Mouse (Mus musculus): Measurements from ENCODE around the gene Klk6. TPM values are rescaled to one million over a fixed set of nuclear protein-coding genes. Genes with fewer than 3 reads are reported as not detected.

Gene Klk6
- total RNA-seq, 1 experiment from 2014 or later = not detected

- no peak for ATAC-seq (ENCODE audit: extremely low read depth, insufficient number of reproducible peaks, low FRiP score, poor library complexity, severe bottlenecking)
Measured at GRCm38 (mm10) chr7:43810994-43811393, 13.3 kb upstream of the Klk6 start, which contains the start of gene Klk7. TSS of gene Klk7 (plus strand) at chr7:43811294.

GRCm38 (mm10) chr7:43815211-43815610 lies 9.1 kb upstream of the Klk6 start:
- no peak for ATAC-seq (ENCODE audit: extremely low read depth, insufficient number of reproducible peaks, low FRiP score, poor library complexity, severe bottlenecking)

DNA sequence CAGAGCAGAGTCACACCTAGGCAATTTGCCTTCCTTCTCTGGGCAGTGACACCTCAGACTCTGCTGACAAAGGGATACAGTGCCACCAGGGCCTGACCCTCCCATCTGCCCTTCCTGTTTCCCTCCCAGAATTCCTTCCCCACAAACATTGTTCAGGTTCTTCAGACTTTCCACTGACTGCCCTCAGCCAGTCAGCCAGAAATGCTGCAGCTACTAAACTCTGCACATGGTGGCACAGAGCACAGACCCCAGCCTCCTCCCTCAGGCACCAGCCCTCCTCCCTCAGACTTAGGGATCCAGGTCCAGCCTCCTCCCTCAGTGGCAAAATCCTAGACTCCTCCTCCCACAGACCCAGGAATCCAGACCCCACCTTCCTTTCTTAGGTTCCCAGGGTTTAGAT lies 7.6 kb upstream of the Klk6 start:
- no peak for ATAC-seq (ENCODE audit: extremely low read depth, insufficient number of reproducible peaks, low FRiP score, poor library complexity, severe bottlenecking)

DNA sequence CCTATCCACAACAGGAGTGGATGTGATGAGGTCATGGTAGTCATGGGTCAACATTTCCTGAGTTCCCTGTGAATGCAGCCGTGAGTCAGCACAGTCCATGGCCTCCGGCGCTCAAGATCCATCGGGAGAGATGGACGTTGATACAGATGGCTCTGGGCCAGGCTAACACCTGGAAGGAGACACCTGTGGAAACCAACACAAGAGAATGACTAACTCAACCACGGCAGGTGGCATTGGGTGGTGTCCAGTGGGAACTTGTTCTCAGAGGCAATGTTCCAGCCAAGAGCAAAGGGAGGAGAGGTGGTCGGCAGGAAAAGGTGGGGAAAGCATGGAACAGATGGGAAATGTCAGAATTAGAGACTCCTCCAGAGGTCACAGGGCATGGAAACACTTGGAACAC lies 2.7 kb upstream of the Klk6 start:
- ATAC-seq (ENCODE audit: extremely low read depth, insufficient number of reproducible peaks, low FRiP score, poor library complexity, severe bottlenecking) = no peak

GRCm38 (mm10) chr7:43826056-43826455 lies 1.8 kb downstream of the Klk6 start:
- ATAC-seq (ENCODE audit: extremely low read depth, insufficient number of reproducible peaks, low FRiP score, poor library complexity, severe bottlenecking) = no peak

GRCm38 (mm10) chr7:43827706-43828105 lies 3.4 kb downstream of the Klk6 start:
- no peak for ATAC-seq (ENCODE audit: extremely low read depth, insufficient number of reproducible peaks, low FRiP score, poor library complexity, severe bottlenecking)

GRCm38 (mm10) chr7:43829006-43829405 lies 4.7 kb downstream of the Klk6 start:
- ATAC-seq (ENCODE audit: extremely low read depth, insufficient number of reproducible peaks, low FRiP score, poor library complexity, severe bottlenecking) = no peak

DNA sequence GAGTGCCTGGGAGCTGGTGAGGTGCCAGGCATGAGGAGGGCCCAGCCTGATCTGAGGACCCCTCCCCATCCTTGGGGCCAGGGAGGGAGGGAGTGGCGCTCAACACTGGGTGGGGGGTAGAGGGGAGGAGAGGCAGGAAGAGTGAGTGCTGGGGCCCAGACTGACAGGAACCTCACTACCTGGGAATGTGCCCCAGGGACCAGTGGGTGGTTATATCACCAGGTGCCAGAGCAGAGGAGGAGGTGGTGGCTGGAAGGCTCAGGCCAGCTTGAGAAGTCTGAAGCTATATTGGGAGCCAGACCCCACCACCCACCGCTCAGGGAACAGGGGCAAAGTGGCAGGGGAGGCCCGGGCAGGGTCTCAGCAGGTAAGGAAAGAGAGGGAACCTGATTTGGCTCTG lies 17.4 kb downstream of the Klk6 start, which contains the start of gene Klk5:
Klk5 (plus strand) TSS at position 271 of the 400 bp plus-strand sequence.
- no peak for ATAC-seq (ENCODE audit: extremely low read depth, insufficient number of reproducible peaks, low FRiP score, poor library complexity, severe bottlenecking)

DNA sequence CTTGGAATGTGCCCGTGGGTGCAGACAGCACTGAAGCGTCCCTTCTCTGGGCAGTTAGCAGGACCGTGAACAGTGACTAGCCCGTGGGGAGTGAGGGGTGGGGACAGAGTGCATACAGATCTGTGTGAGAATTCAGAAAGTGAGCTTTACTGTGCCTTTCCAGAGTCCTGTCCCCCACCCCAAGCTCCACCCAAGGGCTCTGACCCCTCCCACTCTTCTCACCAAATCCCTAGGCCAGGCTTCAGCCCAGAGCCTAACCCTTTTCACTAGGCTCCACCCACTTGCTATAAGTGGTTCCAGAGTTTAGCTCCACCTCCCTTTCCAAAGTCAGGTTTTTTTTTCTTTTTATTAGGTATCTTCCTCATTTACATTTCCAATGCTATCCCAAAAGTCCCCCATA lies 19.5 kb downstream of the Klk6 start:
- ATAC-seq (ENCODE audit: extremely low read depth, insufficient number of reproducible peaks, low FRiP score, poor library complexity, severe bottlenecking) = no peak

DNA sequence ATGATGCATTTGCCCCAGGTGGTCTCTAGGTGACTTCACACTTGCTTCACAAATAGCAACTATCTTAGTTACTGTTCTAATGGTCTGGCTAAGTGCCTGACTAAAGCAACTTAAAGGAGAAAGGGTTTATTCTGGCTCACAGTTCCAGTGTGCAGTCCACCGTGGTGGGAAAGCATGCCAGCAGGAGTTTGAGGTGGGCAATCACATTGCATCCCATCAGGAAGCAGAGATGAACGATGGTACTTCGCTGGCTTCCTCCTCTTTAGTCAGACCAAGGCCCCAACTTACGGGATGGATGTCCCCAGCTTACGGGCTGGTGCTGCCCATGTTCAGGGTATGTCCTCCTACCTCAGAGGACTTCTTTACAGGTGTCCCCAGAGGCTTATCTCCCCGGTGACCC lies 27.3 kb downstream of the Klk6 start:
- ATAC-seq (ENCODE audit: extremely low read depth, insufficient number of reproducible peaks, low FRiP score, poor library complexity, severe bottlenecking) = no peak

GRCm38 (mm10) chr7:43854642-43855380 lies 30.5 kb downstream of the Klk6 start:
- ATAC-seq (ENCODE audit: extremely low read depth, insufficient number of reproducible peaks, low FRiP score, poor library complexity, severe bottlenecking) = no peak

DNA sequence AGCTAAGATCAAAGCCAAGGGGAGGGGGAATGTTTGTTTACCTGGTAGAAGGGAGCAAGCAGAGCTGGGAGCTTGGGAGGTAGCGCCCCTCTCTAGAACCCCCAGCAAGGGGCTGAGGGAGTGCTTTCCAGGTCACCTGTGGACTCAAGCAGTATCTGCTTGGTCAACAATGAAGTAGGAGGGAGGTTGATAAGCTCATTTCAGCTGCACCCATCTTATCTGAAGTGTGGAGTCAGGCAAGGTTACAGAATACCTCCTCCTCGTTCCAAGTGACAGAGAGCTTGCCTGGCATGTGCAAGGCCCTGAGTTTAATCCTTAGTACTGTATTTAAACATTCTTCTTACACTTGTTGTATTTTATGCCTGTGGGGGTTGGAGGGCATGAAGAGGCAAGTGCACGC lies 31.4 kb downstream of the Klk6 start:
- ATAC-seq (ENCODE audit: extremely low read depth, insufficient number of reproducible peaks, low FRiP score, poor library complexity, severe bottlenecking) = no peak

- no peak for ATAC-seq (ENCODE audit: extremely low read depth, insufficient number of reproducible peaks, low FRiP score, poor library complexity, severe bottlenecking)
Measured at GRCm38 (mm10) chr7:43856307-43856706, 32.0 kb downstream of the Klk6 start.

GRCm38 (mm10) chr7:43857501-43857900 lies 33.2 kb downstream of the Klk6 start:
- ATAC-seq (ENCODE audit: extremely low read depth, insufficient number of reproducible peaks, low FRiP score, poor library complexity, severe bottlenecking) = no peak

DNA sequence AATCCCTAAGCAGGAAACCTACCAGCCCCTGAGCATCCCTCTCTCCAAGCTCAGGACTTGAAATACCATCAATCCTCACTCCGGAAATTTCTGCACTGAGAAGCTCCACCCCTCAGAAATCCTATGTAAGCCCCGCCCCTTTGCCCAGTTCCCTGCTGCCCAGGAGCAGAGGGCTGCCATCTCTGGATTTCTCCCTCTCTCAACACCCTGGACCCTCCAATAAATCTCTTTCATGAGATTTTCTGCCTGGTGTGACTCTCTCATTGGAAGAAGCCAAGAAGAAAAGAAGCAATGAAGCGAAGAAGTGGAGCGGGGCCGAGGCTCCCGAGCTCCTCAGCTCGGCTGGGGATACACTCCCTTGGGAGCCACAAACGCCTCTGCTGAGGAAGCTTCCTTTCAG lies 36.1 kb downstream of the Klk6 start:
- no peak for ATAC-seq (ENCODE audit: extremely low read depth, insufficient number of reproducible peaks, low FRiP score, poor library complexity, severe bottlenecking)

DNA sequence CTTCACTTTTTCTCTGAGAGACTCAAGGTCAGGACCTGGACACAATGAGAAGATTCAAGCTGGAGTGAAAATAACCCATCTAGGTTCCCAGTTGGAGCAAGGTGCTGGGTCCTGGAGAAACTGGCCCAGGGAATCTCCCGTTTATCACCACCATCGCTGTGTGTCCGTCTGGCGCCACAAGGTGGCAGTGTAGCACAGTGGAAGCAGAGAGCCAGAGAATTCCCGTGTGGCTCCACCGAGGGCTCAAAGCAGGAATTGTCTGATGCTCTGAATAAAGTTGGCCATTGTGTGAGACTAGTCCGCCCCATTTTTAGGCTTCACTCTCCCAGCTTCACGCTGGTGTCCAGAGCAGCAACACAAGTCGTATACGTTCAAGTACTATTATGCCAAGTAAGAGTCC lies 48.9 kb downstream of the Klk6 start:
- ATAC-seq (ENCODE audit: extremely low read depth, insufficient number of reproducible peaks, low FRiP score, poor library complexity, severe bottlenecking) = no peak

DNA sequence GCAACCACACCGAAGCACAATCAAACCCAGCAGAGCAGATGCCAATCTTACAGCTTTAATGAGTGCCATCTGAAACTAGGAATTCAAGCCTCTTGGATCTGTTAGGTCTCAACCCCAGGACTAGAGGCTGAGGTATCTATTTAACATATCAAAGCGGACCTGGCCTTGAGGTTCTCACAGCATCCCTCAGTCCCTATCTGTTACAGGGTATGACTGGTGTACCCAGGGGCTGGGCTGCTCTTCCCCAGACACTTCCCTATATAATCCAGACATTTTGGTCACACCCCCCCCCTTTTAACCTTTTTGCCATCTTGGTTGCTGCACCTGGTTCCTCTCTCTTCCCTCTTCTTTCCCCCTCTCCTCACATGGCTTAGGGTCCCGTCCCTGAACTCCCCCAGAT lies 49.4 kb downstream of the Klk6 start:
- no peak for ATAC-seq (ENCODE audit: extremely low read depth, insufficient number of reproducible peaks, low FRiP score, poor library complexity, severe bottlenecking)

- no peak for ATAC-seq (ENCODE audit: extremely low read depth, insufficient number of reproducible peaks, low FRiP score, poor library complexity, severe bottlenecking)
Measured at GRCm38 (mm10) chr7:43874868-43875375, 50.6 kb downstream of the Klk6 start.

DNA sequence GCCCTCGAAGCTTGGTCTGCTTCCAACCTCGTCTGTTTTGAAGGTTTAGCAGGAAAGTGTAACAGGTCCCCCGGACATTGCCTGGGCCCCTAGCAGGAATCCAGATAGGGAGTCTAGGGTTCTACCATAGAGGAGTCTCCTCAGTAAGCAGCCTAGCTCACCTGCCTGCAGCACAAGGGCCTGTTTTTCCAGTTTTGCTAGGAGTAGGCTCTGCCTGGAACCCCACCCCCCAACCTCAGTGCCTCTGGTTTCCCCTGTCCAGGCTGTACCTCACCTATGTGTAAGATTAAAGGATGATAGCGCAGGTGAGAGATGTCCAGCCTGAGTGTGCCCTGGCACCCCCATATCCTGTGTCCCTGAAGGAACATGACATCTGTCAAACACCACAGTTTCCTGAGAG lies 52.1 kb downstream of the Klk6 start:
- ATAC-seq (ENCODE audit: extremely low read depth, insufficient number of reproducible peaks, low FRiP score, poor library complexity, severe bottlenecking) = no peak

- no peak for ATAC-seq (ENCODE audit: extremely low read depth, insufficient number of reproducible peaks, low FRiP score, poor library complexity, severe bottlenecking)
Measured at GRCm38 (mm10) chr7:43878281-43878680, 54.0 kb downstream of the Klk6 start.

GRCm38 (mm10) chr7:43880912-43881311 lies 56.6 kb downstream of the Klk6 start, which contains the start of gene Klk4:
TSS of gene Klk4 (plus strand) at chr7:43881160.
- no peak for ATAC-seq (ENCODE audit: extremely low read depth, insufficient number of reproducible peaks, low FRiP score, poor library complexity, severe bottlenecking)
